Mouse (Mus musculus) myocyte (in vitro differentiated cells): ENCODE results near the gene Klhl11.

Experiments used
- E2F4 ChIP-seq: IDR thresholded peaks from one replicate; pipeline ENCODE4 v1.6.1; 2011; ENCODE audit warnings: mild to moderate bottlenecking, control low read depth, moderate library complexity; ENCODE audit not compliant: insufficient read depth
- MAX ChIP-seq: IDR thresholded peaks from one replicate; pipeline ENCODE4 v1.6.1; 2011; ENCODE audit warnings: low read depth, mild to moderate bottlenecking, control low read depth
- MYOD1 ChIP-seq, 3 experiments: IDR thresholded peaks; one replicate each; pipeline ENCODE4 v1.6.1; 2011; ENCODE audit warnings: control low read depth in 2 of 3, low read depth in 2 of 3, mild to moderate bottlenecking in 2 of 3, moderate library complexity in 1 of 3; ENCODE audit not compliant: insufficient read length in 2 of 3, control insufficient read depth in 1 of 3
- MYOG ChIP-seq, 3 experiments: IDR thresholded peaks; one replicate each; pipeline ENCODE4 v1.6.1; 2011; ENCODE audit warnings: control low read depth in 2 of 3, low read depth in 2 of 3, mild to moderate bottlenecking in 2 of 3; ENCODE audit not compliant: insufficient read length in 2 of 3, control insufficient read depth in 1 of 3, insufficient read depth in 1 of 3
- POLR2A ChIP-seq: IDR thresholded peaks from one replicate; pipeline ENCODE4 v1.6.1; 2011; ENCODE audit warnings: low read depth, mild to moderate bottlenecking, control low read depth, moderate library complexity; ENCODE audit not compliant: insufficient read length
- POLR2AphosphoS2 ChIP-seq: IDR thresholded peaks from one replicate; pipeline ENCODE4 v1.6.1; 2011; ENCODE audit warnings: low read depth, control low read depth; ENCODE audit not compliant: insufficient read length
- REST ChIP-seq: IDR thresholded peaks from one replicate; pipeline ENCODE4 v1.6.1; 2011; ENCODE audit warnings: mild to moderate bottlenecking, control low read depth, moderate library complexity; ENCODE audit not compliant: insufficient read depth, insufficient read length
- TCF12 ChIP-seq: IDR thresholded peaks from one replicate; pipeline ENCODE4 v1.6.1; 2011; ENCODE audit warnings: mild to moderate bottlenecking, control low read depth; ENCODE audit not compliant: poor library complexity, insufficient read depth, severe bottlenecking
- USF1 ChIP-seq: IDR thresholded peaks from one replicate; pipeline ENCODE4 v1.6.1; 2011; ENCODE audit warnings: low read depth, mild to moderate bottlenecking, control low read depth, moderate library complexity

- TF ChIP-seq E2F4 (no peak), POLR2A (no peak), MYOD1 (IDR thresholded peaks at IDR 0.05; ENCODE audit: control insufficient read depth in 1 of 3, insufficient read length in 2 of 3, low read depth in 2 of 3) (no peak), MAX (no peak), REST (no peak), USF1 (no peak), TCF12 (no peak), POLR2AphosphoS2 (no peak), MYOG (IDR thresholded peaks at IDR 0.05; ENCODE audit: control insufficient read depth in 1 of 3, insufficient read depth in 1 of 3, insufficient read length in 2 of 3, low read depth in 2 of 3) (no peak)
Measured at GRCm38 (mm10) chr11:100435678-100436246, 36.8 kb downstream of the Klhl11 start.
